Mouse (Mus musculus) kidney, adult 2 months (tissue): ENCODE measurements at regions not wholly inside any gene's neighbourhood (a gene's known extent, or its start where the extent isn't known, plus 50 kb on each side); places are given as distances from the start of the nearest gene placed in this dataset.

ENCODE experiments used
- DNase-seq: peaks from one replicate; pipeline ENCODE4 v3.0.0; 2021
- H3K27ac ChIP-seq: fragments of 200-500 bp; 2 replicates; pipeline ENCODE4 v1.5.1; 2012; ENCODE audit warnings: low read depth, low read length, control low read depth, inconsistent platforms; ENCODE audit not compliant: insufficient read depth
- H3K27me3 ChIP-seq: fragments of 200-500 bp; replicated peaks from 2 replicates; pipeline ENCODE4 v1.6.1; 2012; ENCODE audit warnings: mild to moderate bottlenecking, moderate library complexity, low read length, inconsistent platforms; ENCODE audit not compliant: control insufficient read depth, insufficient read depth
- H3K36me3 ChIP-seq: fragments of 200-500 bp; 2 replicates; pipeline ENCODE4 v1.6.1; 2012; ENCODE audit warnings: mild to moderate bottlenecking, moderate library complexity, low read length, inconsistent platforms; ENCODE audit not compliant: control insufficient read depth, insufficient read depth
- H3K4me1 ChIP-seq: fragments of 200-500 bp; 2 replicates; pipeline ENCODE4 v1.6.1; 2011; ENCODE audit warnings: low read length; ENCODE audit not compliant: control insufficient read depth, insufficient read depth
- H3K4me3 ChIP-seq: fragments of 200-500 bp; 2 replicates; pipeline ENCODE4 v1.5.1; 2011; ENCODE audit warnings: mild to moderate bottlenecking, low read depth, low read length, control low read depth; ENCODE audit not compliant: insufficient read depth
- CTCF ChIP-seq: fragments of 200-500 bp; conservative IDR thresholded peaks from 2 replicates; pipeline ENCODE4 v1.5.1; 2011; ENCODE audit warnings: low read depth, mild to moderate bottlenecking, control low read depth, low read length, moderate library complexity, mixed read lengths; ENCODE audit not compliant: insufficient read depth, insufficient read length
- POLR2A ChIP-seq: fragments of 200-500 bp; IDR thresholded peaks from one replicate; pipeline ENCODE4 v1.6.1; 2011; ENCODE audit warnings: low read depth, low read length, control low read depth
- WGBS: fragments of 180-500 bp; shearing (Covaris S2); methylation state at CpG from one replicate; pipeline ENCODE4 v1.1.7; 2018; 5-methylcytosine and 5-hydroxymethylcytosine counted together

GRCm38 (mm10) chr7:130073890-130074819 lies 446.0 kb downstream of the Ate1 start:
- 33% methylated on average over 27 of the region's 27 CpGs for WGBS
- Histone ChIP-seq H3K36me3 (no peaks in the 10 kb centered on the region), H3K27me3 (no peaks in the 10 kb centered on the region), H3K4me3 (no peak overlapping the region), H3K27ac (no peak overlapping the region), H3K4me1 (no peaks in the 10 kb centered on the region)
- TF ChIP-seq CTCF (no peak), POLR2A (no peak)
- peak; percentile 10 for DNase-seq

GRCm38 (mm10) chr7:130082662-130083061 lies 437.5 kb downstream of the Ate1 start:
- WGBS, result 89% methylated on average over 4 of the region's 4 CpGs
- Histone ChIP-seq H3K27ac (no peak overlapping the region), H3K4me3 (no peak overlapping the region), H3K27me3 (no peaks in the 10 kb centered on the region), H3K4me1 (no peaks in the 10 kb centered on the region), H3K36me3 (no peaks in the 10 kb centered on the region)
- TF ChIP-seq CTCF (no peak), POLR2A (no peak)
- no peak for DNase-seq

GRCm38 (mm10) chr7:130085706-130086105 lies 434.5 kb downstream of the Ate1 start:
- no peak overlapping the region for H3K27ac ChIP-seq
- H3K36me3 ChIP-seq, result no peaks in the 10 kb centered on the region

GRCm38 (mm10) chr7:130089896-130090610 lies 430.1 kb downstream of the Ate1 start:
- Histone ChIP-seq H3K27ac (no peak overlapping the region), H3K4me3 (no peak overlapping the region), H3K36me3 (no peaks in the 10 kb centered on the region), H3K27me3 (no peaks in the 10 kb centered on the region), H3K4me1 (no peaks in the 10 kb centered on the region)
- TF ChIP-seq POLR2A (no peak), CTCF (no peak)
- DNase-seq, result no peak
- WGBS, result 91% methylated on average over 8 of the region's 8 CpGs

More at GRCm38 (mm10) chr7:130085706-130086105, 434.5 kb downstream of the Ate1 start:
- no peak overlapping the region for H3K4me3 ChIP-seq
- no peaks in the 10 kb centered on the region for H3K4me1 ChIP-seq
- H3K27me3 ChIP-seq, result no peaks in the 10 kb centered on the region
- TF ChIP-seq POLR2A (no peak), CTCF (no peak)
- DNase-seq, result no peak

GRCm38 (mm10) chr7:130091942-130092341 lies 428.2 kb downstream of the Ate1 start:
- Histone ChIP-seq H3K4me1 (no peaks in the 10 kb centered on the region), H3K27ac (no peak overlapping the region), H3K4me3 (no peak overlapping the region), H3K27me3 (no peaks in the 10 kb centered on the region), H3K36me3 (no peaks in the 10 kb centered on the region)
- 51% methylated on average over 3 of the region's 3 CpGs for WGBS
- no peak for DNase-seq
- TF ChIP-seq CTCF (no peak), POLR2A (no peak)

GRCm38 (mm10) chr7:130095141-130095540 lies 425.0 kb downstream of the Ate1 start:
- no peaks in the 10 kb centered on the region for H3K36me3 ChIP-seq
- no peak for DNase-seq
- TF ChIP-seq POLR2A (no peak), CTCF (no peak)
- H3K4me3 ChIP-seq, result no peak overlapping the region
- no peak overlapping the region for H3K27ac ChIP-seq
- no peaks in the 10 kb centered on the region for H3K4me1 ChIP-seq
- H3K27me3 ChIP-seq, result no peaks in the 10 kb centered on the region
- 64% methylated on average over 4 of the region's 4 CpGs for WGBS

GRCm38 (mm10) chr7:130098606-130099005 lies 421.6 kb downstream of the Ate1 start:
- no peaks in the 10 kb centered on the region for H3K36me3 ChIP-seq
- no peak overlapping the region for H3K4me3 ChIP-seq
- WGBS, result 56% methylated on average over 10 of the region's 10 CpGs
- no peaks in the 10 kb centered on the region for H3K27me3 ChIP-seq
- no peaks in the 10 kb centered on the region for H3K4me1 ChIP-seq
- TF ChIP-seq POLR2A (no peak), CTCF (no peak)
- no peak overlapping the region for H3K27ac ChIP-seq
- DNase-seq, result no peak
